Mouse (Mus musculus) hindbrain, embryonic 11.5 days (tissue): ENCODE results near the gene Gm20388. TPM values are rescaled to one million over a fixed set of nuclear protein-coding genes. Genes with fewer than 3 reads are reported as not detected.

Source experiments
- ATAC-seq: fragments of 200-750 bp; cut with Nextera tagmentation; 2 replicates; pipeline ENCODE4 v1.8.0; 2017; ENCODE audit warnings: mild to moderate bottlenecking, moderate TSS enrichment, moderate library complexity; ENCODE audit not compliant: low FRiP score
- DNase-seq: peaks from one replicate; pipeline ENCODE4 v3.0.0-alpha.2; 2015; ENCODE audit warnings: low spot score
- H3K27ac ChIP-seq: fragments of 300-500 bp; sonication (generic); 2 replicates; pipeline ENCODE4 v1.5.1; 2014; ENCODE audit warnings: mild to moderate bottlenecking, low read depth, low read length
- H3K27me3 ChIP-seq: fragments of 300-500 bp; sonication (generic); 2 replicates; pipeline ENCODE4 v1.6.1; 2014; ENCODE audit warnings: mild to moderate bottlenecking, low read length, moderate library complexity, mixed read lengths; ENCODE audit not compliant: control insufficient read depth, insufficient read depth
- H3K36me3 ChIP-seq: fragments of 300-500 bp; sonication (generic); 2 replicates; pipeline ENCODE4 v1.6.1; 2014; ENCODE audit warnings: mild to moderate bottlenecking, low read length, moderate library complexity, mixed read lengths; ENCODE audit not compliant: control insufficient read depth, insufficient read depth
- H3K4me1 ChIP-seq: fragments of 300-500 bp; sonication (generic); replicated peaks from 2 replicates; pipeline ENCODE4 v1.6.1; 2014; ENCODE audit warnings: low read length, mixed read lengths; ENCODE audit not compliant: control insufficient read depth, insufficient read depth
- H3K4me2 ChIP-seq: fragments of 300-500 bp; sonication (generic); replicated peaks from 2 replicates; pipeline ENCODE4 v1.6.1; 2014; ENCODE audit warnings: mild to moderate bottlenecking, low read depth, low read length
- H3K4me3 ChIP-seq: fragments of 300-500 bp; sonication (generic); 2 replicates; pipeline ENCODE4 v1.5.1; 2014; ENCODE audit warnings: low read depth, low read length
- H3K9ac ChIP-seq: fragments of 300-500 bp; sonication (generic); 2 replicates; pipeline ENCODE4 v1.6.1; 2014; ENCODE audit warnings: low read depth, low read length
- H3K9me3 ChIP-seq: fragments of 300-500 bp; sonication (generic); 2 replicates; pipeline ENCODE4 v1.6.1; 2016; ENCODE audit warnings: low read length; ENCODE audit not compliant: control insufficient read depth
- WGBS: fragments of 180-500 bp; shearing (Covaris S2); extraction: QIAGEN DNeasy Blood & Tissue Kit; methylation state at CpG from one replicate; pipeline ENCODE4 v1.1.7; 2014; 5-methylcytosine and 5-hydroxymethylcytosine counted together
- polyA plus RNA-seq: library from polyadenylated mRNA; unstranded; fragments of >200 nt; fragmentation: Nextera tagmentation; extraction: Ambion mirVana; gene quantifications from 2 replicates; pipeline ENCODE4 v1.2.1, GENCODE M21; 2014

Gm20388 gene
- polyA plus RNA-seq, 1 experiment from 2014 or later = 11.8 TPM

DNA sequence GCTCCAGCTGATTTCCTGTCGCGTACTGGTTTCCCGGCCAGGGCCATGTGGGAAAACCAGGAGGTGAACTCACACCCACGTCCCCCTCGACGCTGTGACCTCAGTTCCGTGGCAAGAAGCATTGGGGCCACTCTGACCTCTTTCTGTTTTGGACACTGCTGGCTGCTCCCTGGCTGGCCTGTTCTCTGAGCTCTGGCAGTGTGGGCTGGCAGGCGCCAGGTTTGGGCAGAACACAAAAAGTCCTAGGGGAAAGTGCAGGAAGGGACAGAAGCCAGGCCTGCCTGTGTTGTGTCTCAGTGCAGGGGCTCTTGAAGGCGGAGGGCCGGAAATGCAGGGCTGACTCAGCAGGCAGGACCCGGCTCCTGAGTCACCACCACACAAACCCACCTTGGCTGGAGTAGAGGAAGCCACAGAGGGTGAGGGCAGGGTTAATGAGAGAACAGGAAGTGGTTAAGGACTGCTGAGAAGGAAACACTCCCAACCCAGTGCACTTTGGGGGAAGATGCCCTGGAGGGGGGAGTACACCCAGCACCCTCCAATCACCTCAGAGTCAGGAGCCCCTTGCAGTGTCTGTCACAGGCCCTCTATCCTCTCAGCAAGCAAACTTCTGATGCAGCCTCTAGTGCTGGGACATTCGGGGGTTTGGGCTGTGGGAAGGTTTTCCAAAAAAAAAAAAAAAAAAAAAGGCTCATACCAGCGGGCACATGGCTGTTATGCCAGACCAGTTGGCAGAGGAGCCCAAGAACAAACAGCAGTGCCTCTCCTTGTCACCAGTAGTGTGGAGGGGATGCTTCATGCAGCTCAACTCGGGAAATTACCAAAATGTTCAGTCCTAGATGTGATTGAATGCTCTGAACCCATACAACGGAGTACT, 1277.1 kb downstream of the Gm20388 start:
- no peaks in the 10 kb centered on the region for H3K9me3 ChIP-seq
- H3K36me3 ChIP-seq = no peaks in the 10 kb centered on the region
- no peak overlapping the region for H3K4me2 ChIP-seq
- no peak for DNase-seq
- no peak overlapping the region for H3K27ac ChIP-seq
- H3K4me1 ChIP-seq = no peaks in the 10 kb centered on the region
- no peaks in the 10 kb centered on the region for H3K27me3 ChIP-seq
- no peak for ATAC-seq
- 82% methylated on average over 15 of the region's 15 CpGs for WGBS
- no peak overlapping the region for H3K9ac ChIP-seq
- no peak overlapping the region for H3K4me3 ChIP-seq

DNA sequence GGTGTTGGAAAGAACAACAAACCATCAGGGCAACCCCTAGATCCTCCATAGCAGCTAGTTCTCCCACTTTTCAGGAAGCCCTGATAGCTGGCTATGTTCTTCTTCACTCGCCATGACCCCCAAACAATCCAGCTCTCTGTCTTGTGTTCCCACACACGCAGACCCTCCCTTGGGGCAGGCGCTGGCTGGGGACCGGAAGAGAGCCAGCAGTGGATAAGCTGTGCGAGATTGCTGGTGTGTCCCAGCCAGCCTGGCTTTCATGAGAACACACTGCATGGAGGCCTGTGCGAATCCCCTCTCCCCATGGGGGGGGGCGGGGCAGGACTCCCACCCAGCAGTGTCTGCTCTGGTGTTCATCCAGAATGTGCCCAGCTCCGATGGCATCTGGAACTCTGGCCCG, 1278.4 kb downstream of the Gm20388 start:
- Histone ChIP-seq H3K27me3 (no peaks in the 10 kb centered on the region), H3K9me3 (no peaks in the 10 kb centered on the region), H3K4me3 (no peak overlapping the region), H3K4me1 (no peaks in the 10 kb centered on the region), H3K4me2 (no peak overlapping the region), H3K27ac (no peak overlapping the region), H3K9ac (no peak overlapping the region), H3K36me3 (no peaks in the 10 kb centered on the region)
- WGBS = 75% methylated on average over 9 of the region's 9 CpGs
- DNase-seq (no peak), ATAC-seq (no peak)

DNA sequence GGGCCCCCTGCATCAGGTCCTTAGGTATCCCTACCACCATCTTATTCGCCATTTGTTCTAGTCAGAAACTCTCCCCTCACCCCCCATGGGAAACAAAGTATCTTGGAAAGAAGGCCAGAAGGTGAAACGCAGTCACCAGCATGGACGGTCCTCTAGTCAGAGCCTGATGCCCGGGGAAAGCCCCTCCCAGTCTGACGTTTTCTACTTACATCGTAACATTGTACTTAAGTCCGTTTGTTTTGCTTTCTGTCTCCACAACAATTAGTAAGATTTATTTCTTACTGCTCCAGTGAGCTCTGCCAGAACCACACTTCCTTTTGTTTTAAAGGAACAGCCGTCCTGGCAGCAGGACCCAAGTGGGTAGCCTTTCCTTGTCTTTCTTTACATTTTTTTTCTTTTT, 1281.8 kb downstream of the Gm20388 start:
- ATAC-seq = no peak
- WGBS = 76% methylated on average over 8 of the region's 8 CpGs
- no peak overlapping the region for H3K4me2 ChIP-seq

DNA sequence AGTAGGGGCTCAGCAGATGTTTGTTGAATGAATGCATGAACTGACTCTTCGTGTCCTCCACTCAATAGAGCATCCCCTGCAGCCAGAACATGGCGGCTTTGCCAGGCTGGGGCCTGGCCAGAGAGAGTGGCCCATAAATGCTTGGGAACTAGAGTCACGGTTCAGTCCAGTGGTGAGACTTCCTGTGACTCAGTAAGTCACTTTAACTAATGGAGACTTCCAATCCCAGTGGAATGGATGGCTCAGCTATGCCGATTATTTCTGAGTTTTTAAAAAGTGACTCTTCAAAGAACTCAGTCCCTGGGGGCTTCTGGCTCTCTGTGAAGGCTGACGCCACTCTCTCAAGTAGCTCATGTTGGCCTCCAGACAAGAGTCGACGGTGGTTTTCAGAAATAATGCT, 1285.3 kb downstream of the Gm20388 start:
- Histone ChIP-seq H3K27ac (no peak overlapping the region), H3K27me3 (no peaks in the 10 kb centered on the region), H3K9me3 (no peaks in the 10 kb centered on the region), H3K4me2 (no peak overlapping the region), H3K4me3 (no peak overlapping the region), H3K36me3 (no peaks in the 10 kb centered on the region), H3K4me1 (no peaks in the 10 kb centered on the region), H3K9ac (no peak overlapping the region)
- 83% methylated on average over 7 of the region's 7 CpGs for WGBS
- DNase-seq (no peak), ATAC-seq (no peak)

More for the DNA sequence above, 1281.8 kb downstream of the Gm20388 start:
- DNase-seq = no peak
- H3K9ac ChIP-seq = no peak overlapping the region
- H3K27ac ChIP-seq = no peak overlapping the region
- no peaks in the 10 kb centered on the region for H3K4me1 ChIP-seq
- no peak overlapping the region for H3K4me3 ChIP-seq
- no peaks in the 10 kb centered on the region for H3K27me3 ChIP-seq
- H3K9me3 ChIP-seq = no peaks in the 10 kb centered on the region
- H3K36me3 ChIP-seq = no peaks in the 10 kb centered on the region

DNA sequence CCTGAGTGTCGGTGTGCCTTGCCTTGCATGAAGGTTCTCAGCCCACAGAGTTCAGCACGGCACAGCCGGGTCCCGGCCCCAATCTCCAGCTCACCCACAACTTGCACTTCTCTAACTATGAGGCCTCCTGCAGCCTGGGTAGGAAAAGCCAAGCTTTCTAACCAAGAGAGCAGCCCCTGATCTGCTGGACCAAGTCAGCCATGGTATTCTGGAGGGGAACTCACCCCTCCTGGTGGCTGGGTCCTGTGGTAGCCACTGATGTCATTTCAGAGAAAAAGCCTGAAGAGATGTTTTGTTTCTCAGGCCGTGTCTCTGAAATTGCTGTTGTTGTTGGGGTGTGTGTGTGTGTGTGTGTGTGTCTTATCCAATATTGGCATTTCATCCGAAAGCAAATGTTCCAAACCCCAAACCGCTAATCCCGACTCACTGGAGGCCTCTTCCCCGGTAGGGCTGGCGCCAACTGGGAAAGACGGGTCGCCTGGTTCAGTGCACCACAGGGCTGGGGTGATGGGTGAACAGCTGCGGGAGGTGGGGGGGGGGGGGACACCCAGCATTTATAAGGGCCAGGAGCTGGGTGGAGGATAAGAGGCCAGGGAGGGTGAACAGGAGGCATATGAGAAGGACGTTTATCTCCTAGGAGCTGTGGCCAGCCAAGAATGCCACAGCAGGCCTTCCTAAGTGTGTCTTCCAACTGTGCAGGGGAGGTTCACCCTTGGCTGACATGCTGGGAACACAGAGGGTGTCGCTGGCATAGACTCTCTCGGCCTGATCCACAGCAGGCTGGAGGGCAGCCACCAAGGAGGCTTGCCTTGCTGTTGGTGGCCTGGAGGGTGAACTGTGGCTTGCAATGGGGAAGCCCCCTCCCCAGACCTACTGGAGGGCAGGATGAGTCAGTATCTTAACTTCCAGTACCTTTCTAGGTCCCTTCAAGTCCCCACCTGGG, 1286.4 kb downstream of the Gm20388 start:
- Histone ChIP-seq H3K36me3 (no peaks in the 10 kb centered on the region), H3K27ac (no peak overlapping the region), H3K9me3 (no peaks in the 10 kb centered on the region), H3K9ac (no peak overlapping the region), H3K4me3 (no peak overlapping the region), H3K4me2 (no peak overlapping the region), H3K27me3 (no peaks in the 10 kb centered on the region), H3K4me1 (no peaks in the 10 kb centered on the region)
- WGBS = 83% methylated on average over 16 of the region's 16 CpGs
- no peak for ATAC-seq
- DNase-seq = no peak

DNA sequence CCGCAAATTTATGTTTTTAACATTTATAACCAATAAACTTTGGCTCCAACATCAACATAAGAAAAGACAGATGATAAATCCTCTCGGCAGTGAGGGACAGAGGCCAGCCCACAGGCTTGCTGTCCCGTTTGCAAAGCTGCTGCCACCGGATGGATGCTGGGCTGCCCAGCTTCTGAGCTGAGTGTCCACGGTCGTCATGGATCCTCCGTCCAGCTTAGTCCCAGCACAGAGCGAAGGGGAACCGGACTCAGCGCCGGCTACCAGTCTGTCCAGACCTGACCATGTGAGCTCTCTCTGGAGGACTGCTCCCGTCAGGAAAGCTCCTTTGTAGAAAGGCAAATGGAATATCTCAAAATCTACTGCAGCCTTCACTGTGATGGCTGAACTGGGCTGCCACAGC, 1289.4 kb downstream of the Gm20388 start:
- no peak overlapping the region for H3K4me2 ChIP-seq
- no peak overlapping the region for H3K4me3 ChIP-seq
- H3K9me3 ChIP-seq = no peaks in the 10 kb centered on the region
- no peaks in the 10 kb centered on the region for H3K27me3 ChIP-seq
- H3K9ac ChIP-seq = no peak overlapping the region
- 76% methylated on average over 12 of the region's 12 CpGs for WGBS
- DNase-seq (no peak), ATAC-seq (no peak)
- H3K27ac ChIP-seq = no peak overlapping the region
- no peaks in the 10 kb centered on the region for H3K4me1 ChIP-seq
- H3K36me3 ChIP-seq = no peaks in the 10 kb centered on the region

DNA sequence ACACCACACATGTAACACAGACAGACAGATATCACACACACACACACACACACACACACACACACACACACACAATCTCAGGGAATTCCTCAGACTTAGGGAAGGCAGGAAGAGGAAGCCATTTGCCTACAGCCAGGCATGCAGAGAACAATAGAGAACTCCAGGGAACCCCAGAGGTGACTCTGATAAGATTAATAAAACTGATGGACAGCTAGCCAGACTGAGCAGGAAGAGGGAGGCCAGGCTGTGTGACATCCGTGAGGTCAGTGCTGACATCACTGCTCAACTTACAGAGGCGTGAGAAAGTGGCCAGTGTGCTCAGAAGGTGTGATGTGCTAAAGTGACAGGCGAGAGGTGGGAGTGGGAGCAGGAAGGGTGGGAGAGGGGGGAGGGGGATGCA, 1290.3 kb downstream of the Gm20388 start:
- ATAC-seq (no peak), DNase-seq (no peak)
- Histone ChIP-seq H3K4me3 (no peak overlapping the region), H3K27me3 (no peaks in the 10 kb centered on the region), H3K9me3 (no peaks in the 10 kb centered on the region), H3K4me2 (no peak overlapping the region), H3K9ac (no peak overlapping the region), H3K36me3 (no peaks in the 10 kb centered on the region), H3K27ac (no peak overlapping the region), H3K4me1 (no peaks in the 10 kb centered on the region)
- 43% methylated on average over 3 of the region's 3 CpGs for WGBS

DNA sequence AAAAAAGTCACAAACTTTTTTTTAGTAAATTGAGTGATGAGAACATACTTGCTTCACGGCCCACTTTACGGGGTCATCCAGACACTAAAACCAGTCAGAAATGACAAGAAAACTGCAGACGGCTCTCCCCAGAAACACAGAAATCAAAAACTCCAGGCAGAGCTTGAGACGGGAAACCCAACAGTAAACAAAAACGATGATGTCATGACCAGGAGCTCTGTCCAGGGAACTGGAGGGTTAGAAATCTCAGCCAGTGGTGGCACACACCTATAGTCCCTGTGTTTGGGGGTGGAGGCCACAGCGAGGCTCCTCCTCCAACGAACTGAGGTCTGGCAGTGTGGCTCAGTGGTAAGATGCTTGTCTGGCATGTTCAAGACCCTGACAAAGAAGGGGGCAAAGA, 1291.0 kb downstream of the Gm20388 start:
- H3K27me3 ChIP-seq = no peaks in the 10 kb centered on the region
- no peaks in the 10 kb centered on the region for H3K36me3 ChIP-seq
- no peak overlapping the region for H3K27ac ChIP-seq
- H3K4me1 ChIP-seq = no peaks in the 10 kb centered on the region
- no peak overlapping the region for H3K9ac ChIP-seq
- DNase-seq (no peak), ATAC-seq (no peak)
- no peaks in the 10 kb centered on the region for H3K9me3 ChIP-seq
- H3K4me2 ChIP-seq = no peak overlapping the region
- WGBS = 79% methylated on average over 7 of the region's 7 CpGs
- H3K4me3 ChIP-seq = no peak overlapping the region
